Mouse (Mus musculus) CD4-positive helper T cell, adult 2 months (primary cell): ENCODE measurements around the gene Arl15.

Experiments
- DNase-seq: peaks from one replicate; pipeline ENCODE4 v3.0.0-alpha.2; 2012; ENCODE audit warnings: low read depth, missing footprints, low spot score

Gene Arl15

DNA sequence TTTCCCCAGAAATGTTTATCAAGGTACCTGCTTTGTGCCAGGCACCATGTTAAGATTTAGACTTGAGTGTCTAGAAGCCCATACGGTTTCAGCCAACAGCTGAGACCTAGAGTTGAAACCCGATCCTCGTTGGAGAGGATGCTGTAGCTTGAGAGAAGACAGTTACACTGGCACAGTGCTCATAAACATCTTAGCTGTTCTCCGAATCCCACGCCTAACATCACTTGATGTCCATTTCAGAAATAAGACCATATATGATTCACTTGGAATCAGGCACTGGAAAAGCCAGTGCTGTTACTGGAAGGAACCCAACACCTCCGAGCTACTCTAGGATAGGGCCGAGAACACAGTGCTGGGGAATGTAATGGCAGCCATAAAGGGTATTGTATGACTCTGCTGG is 406.2 kb downstream of the Arl15 start:
- no peak for DNase-seq

- no peak for DNase-seq
These were observed 408.7 kb downstream of the Arl15 start for GRCm38 (mm10) chr13:114202806-114203570.
